Mouse (Mus musculus) stomach, postnatal 0 days (tissue): ENCODE measurements at regions not wholly inside any gene's neighbourhood (a gene's known extent, or its start where the extent isn't known, plus 50 kb on each side); places are given as distances from the start of the nearest gene placed in this dataset.

Source experiments
- CTCF ChIP-seq: IDR thresholded peaks from 2 replicates; pipeline ENCODE4 v1.5.1; 2016; ENCODE audit warnings: antibody characterized with exemption, low read depth, mild to moderate bottlenecking, moderate library complexity
- EP300 ChIP-seq: optimal IDR thresholded peaks from 2 replicates; pipeline ENCODE3; 2016; ENCODE audit warnings: antibody characterized with exemption

GRCm38 (mm10) chr5:119381495-119381894, 289.0 kb upstream of the Tbx3 start:
- no peak for TF ChIP-seq CTCF
- TF ChIP-seq EP300: no peak
